Mouse (Mus musculus): ENCODE results near the gene Cox6b2.

The Cox6b2 gene

DNA sequence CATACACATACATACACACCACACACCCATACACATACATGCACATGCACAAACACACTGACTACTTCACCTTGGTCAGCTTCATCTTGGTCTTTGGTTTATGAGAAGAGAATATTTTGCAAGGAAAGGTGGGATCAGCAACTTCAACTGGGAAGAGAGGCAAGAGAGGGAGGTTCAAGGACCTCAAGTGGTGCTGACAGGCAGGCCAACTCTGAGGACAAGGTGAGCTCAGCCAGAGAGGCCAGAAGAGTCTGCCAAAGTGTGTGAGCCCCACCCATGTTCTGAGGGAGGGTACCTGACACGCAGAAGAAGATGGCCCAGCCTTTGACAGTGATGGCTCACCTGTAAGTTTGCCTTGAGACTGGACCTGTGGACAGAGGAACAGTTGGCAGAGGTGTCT is 6.8 kb upstream of the Cox6b2 start:
- no peak for DNase-seq

DNA sequence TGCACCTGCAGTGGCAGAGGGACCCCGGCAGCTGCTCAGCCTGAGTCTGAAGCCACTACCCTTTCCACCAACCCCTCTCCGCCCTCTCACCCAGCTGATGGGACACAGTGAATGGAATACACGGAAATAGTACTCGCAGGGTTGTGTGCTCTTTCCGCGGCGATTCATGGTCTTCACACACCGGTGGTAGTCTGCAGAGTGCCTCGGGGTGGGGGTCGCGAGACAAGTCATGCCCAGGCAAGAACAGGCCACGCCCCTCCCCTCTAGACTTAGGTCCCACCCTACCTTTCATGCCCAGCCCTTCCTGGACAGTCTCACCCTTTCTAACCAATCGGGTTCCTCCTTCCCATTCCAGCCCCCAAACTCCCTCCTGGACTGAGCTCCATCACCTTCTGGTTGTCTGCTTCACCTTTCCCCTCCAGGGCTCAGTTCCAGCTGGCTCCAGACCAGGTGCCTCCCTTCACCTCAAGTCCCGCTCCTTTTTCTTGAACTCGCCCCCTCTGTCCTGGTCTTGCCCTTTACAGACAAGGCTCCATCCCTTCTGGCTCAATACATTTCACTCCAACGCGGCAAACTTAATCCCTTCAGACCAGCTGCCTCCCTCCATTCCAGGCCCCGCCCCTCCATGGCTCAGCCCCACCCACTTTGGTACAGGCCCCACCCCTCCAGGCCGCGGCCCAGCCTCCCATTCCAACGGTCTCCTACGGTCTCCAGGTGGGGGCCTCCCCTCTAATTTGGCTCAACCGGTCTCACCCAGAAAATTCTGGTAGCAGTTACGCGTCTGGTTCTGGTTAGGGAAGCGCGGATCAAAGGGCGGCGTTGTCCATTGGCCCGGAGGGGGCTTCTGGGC is 698 bp downstream of the Cox6b2 start:
- peak; percentile 83 to 87 for DNase-seq

DNA sequence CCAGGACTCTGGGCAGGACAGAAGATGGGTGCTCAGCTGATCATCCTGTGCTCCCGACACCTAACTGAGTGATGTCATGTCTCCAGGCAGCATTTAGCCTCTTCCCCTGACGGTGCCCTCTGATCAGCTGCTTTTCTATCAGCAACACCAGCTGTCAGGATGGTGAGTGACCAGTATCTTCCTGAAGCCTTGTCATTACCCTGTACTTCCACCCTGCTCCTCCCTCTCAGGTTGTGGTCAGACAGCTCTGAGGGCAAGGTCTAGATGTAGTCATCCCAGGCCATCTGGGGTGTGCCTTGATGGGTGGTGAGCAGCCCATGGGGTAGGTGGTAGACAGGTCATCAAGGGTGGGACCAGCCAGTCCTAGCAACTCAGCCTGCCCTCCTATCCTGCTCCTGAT is 3.7 kb downstream of the Cox6b2 start:
- DNase-seq = no peak

DNA sequence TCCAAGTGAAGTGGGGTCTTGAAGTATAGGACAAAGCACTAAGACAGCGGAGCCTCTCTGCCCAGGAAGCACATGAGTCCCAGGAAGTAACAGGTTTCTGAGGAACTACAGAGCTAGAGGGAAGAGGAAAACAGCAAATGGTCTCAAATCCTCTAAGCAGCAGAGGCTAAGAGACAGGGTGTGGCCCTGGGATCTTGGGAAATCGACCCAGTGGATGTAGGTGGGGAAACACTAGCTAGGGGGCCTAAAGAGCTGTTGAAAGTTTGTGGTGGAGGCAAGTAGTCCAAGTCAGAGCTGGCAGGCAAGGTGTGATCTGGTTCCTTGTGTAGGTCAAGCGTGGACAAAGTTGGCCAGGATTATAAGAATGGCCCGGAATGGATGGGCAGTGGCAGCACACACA is 4.6 kb downstream of the Cox6b2 start:
- no peak for DNase-seq

DNA sequence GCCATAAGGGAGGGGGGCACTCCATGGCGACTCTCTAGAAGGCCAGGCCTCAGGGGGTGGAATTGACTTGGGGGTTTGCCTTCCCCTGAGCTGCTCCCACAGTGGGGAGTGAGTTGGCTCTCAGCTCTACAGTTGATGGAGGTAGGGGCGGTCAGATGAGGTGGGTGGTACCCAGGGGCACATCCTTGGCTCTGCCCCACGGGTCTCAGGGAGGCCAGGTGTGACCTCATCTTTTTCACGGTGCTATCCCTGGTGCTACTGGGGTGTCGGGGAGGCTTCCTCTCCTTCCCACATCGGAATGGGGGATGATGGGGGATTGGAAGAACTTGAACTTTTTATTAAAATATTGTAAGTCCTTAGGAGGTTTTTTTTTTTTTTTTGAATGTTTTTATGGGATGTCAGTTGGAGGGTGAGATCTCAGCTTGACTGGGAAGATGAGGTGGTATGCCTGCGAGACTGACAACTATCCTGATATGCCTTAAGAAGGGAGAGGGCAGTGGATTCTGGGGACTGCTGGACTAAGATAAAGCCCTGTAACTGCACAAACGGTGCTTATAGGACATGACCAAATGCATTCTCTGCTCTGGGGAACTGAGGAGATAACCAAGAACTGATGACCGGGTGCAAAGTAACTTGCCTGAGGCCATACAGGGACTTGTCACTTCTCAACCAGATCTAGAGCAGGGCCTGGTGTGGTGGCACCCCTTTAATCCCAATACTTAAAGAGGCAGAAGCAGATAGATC is 5.6 kb downstream of the Cox6b2 start:
- no peak for DNase-seq

DNA sequence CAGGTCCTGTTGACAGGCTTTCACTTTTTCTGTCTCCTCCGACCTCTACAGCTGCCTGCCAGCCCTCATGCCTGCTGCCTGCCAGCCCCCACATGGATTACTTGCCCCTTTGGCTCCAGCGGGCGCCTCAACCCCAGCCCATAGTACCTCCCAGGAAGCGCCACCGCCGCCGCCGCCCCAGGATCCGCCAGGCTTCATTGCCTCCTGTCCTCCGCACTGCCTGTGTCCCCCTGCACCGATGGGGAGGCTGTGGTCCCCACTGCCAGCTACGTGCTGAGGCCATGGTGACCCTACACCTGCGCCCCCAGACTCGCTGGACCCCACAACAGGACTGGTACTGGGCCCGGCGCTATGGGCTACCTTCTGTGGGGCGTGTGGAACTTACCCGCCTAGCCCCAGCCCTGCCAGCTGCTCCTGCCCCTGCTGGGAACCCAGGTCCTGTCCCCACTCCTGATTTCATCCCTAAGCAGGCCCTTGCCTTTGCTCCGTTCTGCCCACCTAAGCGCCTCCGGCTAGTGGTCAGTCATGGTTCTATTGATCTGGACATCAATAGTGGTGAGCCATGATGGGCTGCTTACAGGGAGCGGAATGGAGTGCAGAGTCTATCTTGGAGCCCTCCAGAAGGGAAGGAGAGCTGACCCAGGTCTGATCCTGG is 6.4 kb downstream of the Cox6b2 start:
- DNase-seq = no peak

DNA sequence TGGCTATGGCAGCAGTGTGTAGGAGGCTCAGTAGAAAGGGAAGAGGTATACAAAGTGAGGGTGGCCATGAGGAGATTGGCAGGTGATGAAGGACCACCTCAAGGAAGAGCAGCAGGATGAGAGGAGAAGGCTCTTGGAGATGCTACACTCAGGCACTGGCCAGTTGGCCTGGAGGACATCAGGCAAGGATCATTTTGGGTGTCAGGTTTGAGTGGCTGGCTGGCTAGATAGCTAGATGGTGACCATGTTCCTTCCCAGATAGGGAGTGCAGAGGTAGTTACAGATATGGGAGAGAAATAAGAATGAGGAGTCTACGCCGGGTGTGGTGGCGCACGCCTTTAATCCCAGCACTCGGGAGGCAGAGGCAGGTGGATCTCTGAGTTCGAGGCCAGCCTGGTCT is 8.0 kb downstream of the Cox6b2 start:
- DNase-seq = no peak

DNA sequence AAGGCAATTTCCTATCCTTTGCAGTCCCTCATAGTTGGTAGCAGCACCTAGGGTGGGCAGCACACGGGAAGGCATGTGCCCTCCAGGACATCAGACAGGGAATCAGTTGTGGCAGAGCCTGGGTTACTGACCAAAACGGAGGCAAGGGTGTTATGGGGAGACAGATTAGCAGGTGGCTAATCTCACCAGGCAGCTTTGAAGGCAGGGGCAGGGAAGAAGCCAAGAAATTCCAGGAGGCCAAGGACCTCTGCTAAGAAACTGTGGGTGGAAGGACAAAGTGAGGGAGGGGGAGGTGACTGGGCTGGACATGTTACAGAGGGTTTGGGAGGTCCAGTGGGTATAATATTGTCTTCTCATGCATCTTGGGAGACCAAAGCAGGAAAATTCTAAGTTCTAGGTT is 9.5 kb downstream of the Cox6b2 start:
- peak in 1 of 2 experiments; percentile 41 for DNase-seq

DNA sequence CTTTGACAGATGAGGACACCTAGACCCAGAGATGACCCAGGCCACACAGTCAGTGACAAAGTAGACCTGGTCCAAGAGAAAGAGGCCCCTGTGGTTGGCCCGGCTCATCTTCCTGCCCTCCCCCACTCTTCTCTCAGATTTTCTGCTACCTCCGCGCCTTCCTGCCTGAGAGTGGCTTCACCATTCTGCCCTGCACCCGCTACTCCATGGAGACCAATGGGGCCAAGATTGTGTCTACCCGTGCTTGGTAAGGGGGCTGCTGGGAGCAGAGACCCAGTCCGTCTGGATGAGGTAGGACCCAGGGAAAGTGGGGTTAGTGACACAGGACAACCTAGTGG is 10.4 kb downstream of the Cox6b2 start:
- no peak for DNase-seq

DNA sequence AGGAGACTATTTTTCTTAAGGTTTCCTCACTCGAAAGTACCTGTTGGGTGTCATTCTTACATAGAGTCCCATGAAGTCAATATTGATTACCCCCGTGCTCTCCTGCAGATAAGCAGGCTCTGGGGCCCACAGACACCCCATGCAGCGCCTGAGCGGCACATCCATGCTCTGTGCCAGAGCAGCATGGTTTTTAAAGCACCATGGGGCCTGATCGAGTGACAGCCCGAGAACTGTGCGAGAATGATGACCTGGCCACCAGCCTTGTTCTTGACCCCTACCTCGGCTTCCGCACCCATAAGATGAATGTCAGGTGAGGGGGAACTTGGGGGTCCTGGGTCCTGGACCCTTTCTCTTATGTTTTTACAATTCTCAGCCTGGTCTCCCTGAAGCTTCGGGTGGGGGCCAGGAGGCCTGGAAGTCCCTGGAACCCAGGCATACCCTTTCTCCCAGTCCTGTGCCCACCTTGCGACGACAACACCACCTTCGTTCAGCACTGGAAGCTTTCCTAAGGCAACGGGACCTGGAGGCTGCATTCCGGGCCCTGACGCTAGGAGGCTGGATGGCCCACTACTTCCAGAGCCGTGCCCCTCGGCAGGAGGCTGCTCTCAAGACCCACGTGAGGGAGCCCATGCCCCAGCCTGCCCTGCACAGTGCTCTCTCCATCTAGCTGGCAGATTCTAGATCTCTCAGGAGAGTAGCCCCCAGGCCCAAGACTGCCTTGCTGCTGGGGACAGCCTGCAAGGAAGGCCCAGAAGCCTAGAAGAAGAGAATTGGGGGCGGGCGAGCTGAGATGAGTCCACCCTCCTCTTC is 11.0 kb downstream of the Cox6b2 start:
- no peak for DNase-seq

DNA sequence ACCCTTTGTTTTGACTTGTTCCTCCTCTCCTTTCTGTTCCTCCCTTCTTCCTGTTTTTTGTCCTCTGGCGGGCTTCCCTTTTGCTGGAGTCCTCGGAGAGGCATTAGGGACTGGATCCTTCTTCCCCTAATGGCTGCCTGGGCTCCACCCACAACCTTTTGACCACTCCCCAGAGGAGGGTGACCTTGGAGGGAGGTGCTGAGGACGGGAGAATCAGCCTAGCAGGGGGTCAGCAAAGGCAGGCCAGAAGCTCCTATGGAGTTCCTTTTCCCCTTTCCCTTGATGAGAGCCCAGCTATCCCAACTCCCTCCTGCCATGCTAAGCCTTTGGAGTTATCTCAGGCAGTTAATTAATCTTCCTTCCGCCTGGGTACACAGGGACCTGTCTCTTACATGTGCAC is 11.7 kb downstream of the Cox6b2 start:
- DNase-seq = peak; percentile 71 to 76

DNA sequence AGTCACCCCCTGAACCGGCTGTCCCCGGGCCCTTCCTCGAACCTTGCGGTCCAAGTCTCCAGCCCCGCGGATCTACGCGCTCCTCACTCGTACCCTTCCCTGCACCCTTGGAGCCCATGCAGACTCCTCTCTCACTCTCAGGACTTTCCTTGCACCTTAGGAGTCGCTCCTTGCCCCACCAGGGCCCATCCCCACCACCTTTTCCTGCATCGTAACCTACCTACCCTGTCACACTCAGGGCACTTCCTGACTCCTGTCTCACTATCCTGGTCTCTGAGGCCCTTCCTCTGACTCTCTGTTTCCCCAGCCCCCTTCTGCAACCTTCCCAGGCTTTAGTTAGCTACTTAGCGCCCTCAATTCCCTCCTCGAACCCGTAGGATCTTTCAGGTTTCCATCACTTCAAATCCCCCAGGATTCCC is 12.6 kb downstream of the Cox6b2 start:
- no peak for DNase-seq

DNA sequence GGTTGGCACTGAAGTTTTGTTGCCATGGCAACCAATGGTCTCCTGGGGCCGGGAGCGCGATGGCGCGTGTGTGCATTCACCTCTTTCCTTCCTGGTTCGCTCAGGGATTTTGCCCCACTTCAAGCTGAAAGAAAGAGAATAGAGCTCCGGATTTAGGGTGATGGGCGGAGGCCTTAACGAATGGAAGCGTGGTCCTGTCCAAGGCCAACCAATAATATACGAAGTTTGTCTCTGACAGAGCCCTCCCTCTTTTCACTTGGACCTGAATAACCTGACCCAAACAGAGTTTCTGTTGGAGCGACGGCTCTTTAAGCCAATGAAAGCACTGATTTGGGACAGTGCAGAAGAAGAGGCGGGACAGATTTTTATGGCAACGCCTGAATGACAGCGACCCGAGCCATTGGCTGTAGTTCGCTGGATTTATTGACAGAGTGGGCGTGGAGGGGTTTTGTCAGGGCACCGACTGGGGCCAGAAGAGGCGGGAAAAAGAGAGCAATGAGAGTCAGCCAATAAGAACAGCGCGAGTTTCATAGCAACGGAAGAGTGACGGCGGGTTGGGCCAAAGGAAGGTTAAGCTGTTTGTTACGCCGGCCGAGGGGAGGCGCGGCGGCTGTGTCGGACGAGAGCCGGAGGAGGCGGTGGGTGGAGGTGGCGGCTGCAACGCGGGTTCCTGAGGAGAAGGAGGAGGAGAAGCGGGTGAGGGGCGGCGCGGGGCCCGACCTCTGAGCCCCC is 13.2 kb downstream of the Cox6b2 start, which contains the start of gene Kmt5c:
Kmt5c (plus strand) TSS at position 572 of the 732 bp plus-strand sequence.
- DNase-seq = peak; percentile 95 to 97

DNA sequence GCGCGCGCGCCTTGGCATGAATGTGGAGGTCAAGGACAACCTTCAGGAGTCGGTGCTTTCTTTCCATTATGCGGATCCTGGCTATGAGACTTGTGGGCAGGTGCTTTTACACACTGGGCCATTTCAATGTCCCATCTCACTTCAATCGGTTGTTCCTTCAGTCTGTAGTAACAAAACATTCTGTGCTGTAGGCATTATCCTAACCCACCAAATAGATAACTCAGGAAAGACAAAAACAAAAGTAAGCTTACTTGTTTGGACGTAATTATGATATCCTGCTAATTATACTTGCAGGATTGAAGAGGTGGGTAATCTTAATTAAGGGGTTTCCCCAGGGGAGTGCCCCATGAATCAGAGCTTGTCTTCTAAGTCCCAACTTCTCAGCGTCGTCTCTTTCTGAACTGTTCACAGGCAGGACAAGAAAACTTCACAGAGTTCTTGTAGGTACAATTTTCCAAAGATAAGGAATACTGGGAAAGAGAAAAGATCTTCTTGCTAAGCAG is 13.8 kb downstream of the Cox6b2 start:
- DNase-seq = no peak

DNA sequence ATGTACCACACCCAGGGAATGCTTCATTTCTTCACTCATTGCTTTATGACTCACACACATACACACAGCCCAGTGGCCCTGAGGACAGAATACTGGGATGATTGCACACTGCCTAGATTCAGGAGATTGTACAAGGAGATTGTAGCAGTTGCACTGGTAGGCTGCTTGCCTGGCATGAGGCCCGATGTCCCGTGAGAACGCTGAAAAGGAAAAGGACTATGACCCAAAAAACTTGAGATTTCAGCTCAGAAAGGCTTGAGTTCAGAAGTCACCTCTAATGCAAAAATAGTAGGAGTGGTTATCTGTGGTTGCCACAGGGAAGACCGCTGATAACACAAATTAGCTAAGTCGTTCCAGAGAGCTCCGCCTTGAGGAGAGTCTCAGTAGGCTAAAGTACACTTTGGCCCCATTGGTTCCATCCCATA is 19.9 kb downstream of the Cox6b2 start:
- no peak for DNase-seq

DNA sequence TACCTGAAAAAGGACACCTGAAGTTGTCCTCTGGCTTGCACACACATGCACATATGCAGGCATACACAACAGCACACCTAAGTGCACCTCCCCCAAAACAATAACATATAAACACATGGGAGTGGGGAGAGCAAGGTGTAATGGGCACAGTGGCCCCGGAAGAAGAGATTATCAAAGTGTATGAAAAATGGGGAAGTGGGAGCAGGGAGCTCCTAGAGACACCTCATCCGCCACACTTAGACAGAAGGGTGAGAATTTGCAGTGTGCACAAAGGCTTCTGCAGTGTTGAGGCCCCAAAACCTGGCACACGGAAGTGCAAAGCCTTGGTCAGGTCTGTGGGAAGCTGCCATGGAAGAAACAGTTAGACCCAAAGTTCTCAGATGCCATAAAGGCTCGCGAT is 21.8 kb downstream of the Cox6b2 start:
- no peak for DNase-seq

DNA sequence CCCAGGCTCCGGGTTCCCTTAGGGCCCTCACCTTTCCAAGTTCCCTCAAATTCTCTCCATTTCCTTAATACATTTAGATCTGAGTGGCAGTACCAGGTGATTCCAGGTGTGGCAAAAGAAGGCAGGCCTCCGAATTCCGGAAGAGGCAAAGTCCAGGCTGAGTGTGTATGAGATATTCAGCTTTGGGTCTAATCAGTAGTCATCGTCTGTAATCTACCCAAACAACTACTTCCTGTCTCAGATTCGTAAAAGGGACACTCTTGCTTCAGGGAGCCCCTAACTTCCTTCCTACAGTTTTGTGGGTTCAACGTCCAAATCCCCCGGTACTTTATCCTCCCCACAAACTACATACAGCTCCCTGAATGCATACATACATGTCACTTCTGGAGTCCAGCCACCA is 27.7 kb downstream of the Cox6b2 start, which contains the start of gene Tmem150b:
Tmem150b (minus strand) TSS at position 81 of the 400 bp plus-strand sequence.
- no peak for DNase-seq

DNA sequence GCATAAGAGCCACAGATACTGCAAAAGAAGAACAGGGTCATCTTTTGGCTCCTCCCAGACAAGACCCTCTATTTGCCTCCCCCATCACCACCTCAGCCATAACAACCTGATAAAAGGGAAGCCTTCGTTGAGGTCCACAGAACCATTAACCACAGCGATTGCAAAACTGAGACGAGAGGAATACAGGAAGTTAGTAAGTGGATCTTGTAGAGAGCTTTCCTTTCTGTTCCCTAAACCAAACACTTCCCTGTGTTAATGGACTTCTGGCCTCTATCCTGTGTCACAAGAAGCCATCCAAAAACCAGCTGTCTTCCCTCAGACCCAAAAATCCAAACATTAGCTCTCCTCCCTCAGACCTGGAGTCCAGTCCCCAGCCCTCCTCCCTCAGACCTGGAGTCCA is 28.5 kb downstream of the Cox6b2 start:
- DNase-seq = no peak

DNA sequence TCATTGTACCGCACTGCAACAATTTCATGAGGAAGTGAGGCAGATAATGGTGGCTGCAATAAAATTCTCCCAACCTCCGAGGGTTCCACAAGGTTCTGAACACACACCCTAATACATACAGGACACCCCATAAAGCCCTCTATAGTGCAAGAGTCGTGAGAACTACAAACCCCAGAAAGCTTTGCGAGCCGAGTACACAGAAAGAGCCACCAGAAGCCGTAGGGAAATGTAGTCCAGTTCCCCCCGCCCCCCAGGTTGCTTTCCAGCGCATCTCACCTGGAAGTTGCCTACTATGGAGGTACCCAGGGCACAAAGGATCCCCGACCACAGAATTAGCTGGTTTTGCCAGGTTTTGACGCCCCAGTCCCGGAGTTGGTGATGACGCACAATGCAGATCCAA is 29.4 kb downstream of the Cox6b2 start:
- peak; percentile 40 to 51 for DNase-seq

DNA sequence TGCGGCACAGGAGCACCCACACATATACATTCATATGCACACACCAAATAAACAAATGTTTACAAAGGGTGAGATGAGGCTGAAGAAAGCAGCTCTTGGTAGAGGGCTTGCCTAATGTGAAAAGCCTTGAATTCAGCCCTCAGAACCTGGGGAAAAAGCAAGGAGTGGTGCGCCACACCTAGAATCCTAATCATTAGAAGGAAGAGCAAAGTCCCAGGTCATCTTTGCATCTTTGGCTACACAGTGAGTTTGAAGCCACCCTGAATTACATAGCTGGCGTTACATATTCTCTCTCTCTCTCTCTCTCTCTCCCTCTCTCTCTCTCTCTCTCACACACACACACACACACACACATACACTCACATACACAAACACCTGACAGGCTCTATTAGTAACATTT is 33.6 kb downstream of the Cox6b2 start:
- DNase-seq = no peak

DNA sequence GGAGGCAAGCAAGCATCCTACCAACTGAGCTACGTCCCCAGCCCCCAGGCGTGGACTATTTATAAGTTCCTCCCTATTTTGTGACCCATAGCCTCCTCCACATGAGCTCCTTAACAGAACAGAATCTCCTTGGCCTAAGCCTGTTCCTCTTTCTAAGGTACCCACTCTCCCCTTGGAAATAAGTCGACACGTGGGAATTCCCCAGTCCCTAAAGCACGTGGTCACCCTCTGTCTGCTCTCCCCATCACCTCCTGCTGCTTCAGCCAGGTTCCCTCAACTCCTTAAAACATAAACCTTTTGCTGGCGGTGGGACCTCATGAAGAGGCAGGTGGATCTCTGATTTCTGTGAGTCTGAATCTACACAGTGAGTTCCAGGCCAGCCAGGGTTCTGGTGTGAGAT is 35.9 kb downstream of the Cox6b2 start:
- no peak for DNase-seq

DNA sequence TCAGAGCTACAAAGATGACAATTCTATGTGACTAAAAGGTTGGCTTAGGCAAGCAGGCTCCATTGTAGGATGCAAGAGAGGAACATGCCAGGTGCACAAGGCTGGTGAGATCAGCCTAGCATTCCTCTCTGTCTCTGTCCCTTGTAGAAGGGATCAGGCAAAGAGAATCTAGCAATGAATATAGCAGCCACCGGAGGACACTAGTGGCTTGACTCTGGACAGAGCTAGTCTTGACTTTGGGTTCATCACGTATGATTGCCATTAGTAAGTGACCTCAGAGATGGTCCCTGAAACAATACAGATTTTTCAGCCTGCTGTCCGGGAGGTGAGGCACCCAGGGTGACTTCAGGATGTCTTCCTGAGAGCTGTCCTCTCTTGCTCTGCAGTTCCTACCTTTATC is 40.3 kb downstream of the Cox6b2 start:
- DNase-seq = no peak
